Mouse (Mus musculus) embryonic facial prominence, embryonic 14.5 days (tissue): ENCODE measurements at regions not wholly inside any gene's neighbourhood (a gene's known extent, or its start where the extent isn't known, plus 50 kb on each side); places are given as distances from the start of the nearest gene placed in this dataset.
"Not testable (repeated sequence)": the region's sequence is repeated elsewhere in the genome, so short reads cannot be mapped to it uniquely, and the experiment has no call there.

Experiments used
- ATAC-seq: fragments of 200-750 bp; cut with Nextera tagmentation; 2 replicates; pipeline ENCODE4 v1.8.0; 2017; ENCODE audit warnings: low read depth, moderate number of reproducible peaks, moderate TSS enrichment
- DNase-seq: peaks from one replicate; pipeline ENCODE4 v3.0.0-alpha.2; 2015; ENCODE audit warnings: low spot score
- H3K27ac ChIP-seq: fragments of 300-500 bp; sonication (generic); replicated peaks from 2 replicates; pipeline ENCODE4 v1.5.1; 2014; ENCODE audit warnings: low read depth, mild to moderate bottlenecking, low read length, moderate library complexity
- H3K27me3 ChIP-seq: fragments of 300-500 bp; sonication (generic); replicated peaks from 2 replicates; pipeline ENCODE4 v1.6.1; 2014; ENCODE audit warnings: low read length; ENCODE audit not compliant: control insufficient read depth, insufficient read depth
- H3K36me3 ChIP-seq: fragments of 300-500 bp; sonication (generic); 2 replicates; pipeline ENCODE4 v1.6.1; 2014; ENCODE audit warnings: low read length, mixed read lengths; ENCODE audit not compliant: control insufficient read depth, insufficient read depth
- H3K4me1 ChIP-seq: fragments of 300-500 bp; sonication (generic); 2 replicates; pipeline ENCODE4 v1.6.1; 2014; ENCODE audit warnings: antibody characterized with exemption, low read length; ENCODE audit not compliant: control insufficient read depth, insufficient read depth
- H3K4me2 ChIP-seq: fragments of 300-500 bp; sonication (generic); 2 replicates; pipeline ENCODE4 v1.6.1; 2014; ENCODE audit warnings: low read depth, mild to moderate bottlenecking, low read length, moderate library complexity, mixed read lengths
- H3K4me3 ChIP-seq: fragments of 300-500 bp; sonication (generic); 2 replicates; pipeline ENCODE4 v1.5.1; 2014; ENCODE audit warnings: low read depth, mild to moderate bottlenecking, low read length
- H3K9ac ChIP-seq: fragments of 300-500 bp; sonication (generic); 2 replicates; pipeline ENCODE4 v1.6.1; 2014; ENCODE audit warnings: low read depth, mild to moderate bottlenecking, low read length, moderate library complexity, mixed read lengths
- H3K9me3 ChIP-seq: fragments of 300-500 bp; sonication (generic); 2 replicates; pipeline ENCODE4 v1.6.1; 2016; ENCODE audit warnings: low read length; ENCODE audit not compliant: control insufficient read depth
- WGBS: fragments of 180-500 bp; shearing (Covaris S2); extraction: QIAGEN DNeasy Blood & Tissue Kit; methylation state at CpG from one replicate; pipeline ENCODE4 v1.1.7; 2014; 5-methylcytosine and 5-hydroxymethylcytosine counted together

GRCm38 (mm10) chr13:102011965-102012364, 243.9 kb upstream of the Pik3r1 start:
- ATAC-seq (no peak), DNase-seq (no peak)
- no peak overlapping the region for H3K9ac ChIP-seq
- H3K4me3 ChIP-seq: no peak overlapping the region
- H3K4me1 ChIP-seq: no peaks in the 10 kb centered on the region
- no peak overlapping the region for H3K4me2 ChIP-seq
- no peaks in the 10 kb centered on the region for H3K36me3 ChIP-seq
- H3K27me3 ChIP-seq: no peaks in the 10 kb centered on the region
- H3K27ac ChIP-seq: no peak overlapping the region
- 70% methylated on average over 2 of the region's 2 CpGs for WGBS
- H3K9me3 ChIP-seq: no peaks in the 10 kb centered on the region

GRCm38 (mm10) chr13:102014514-102014913, 246.5 kb upstream of the Pik3r1 start:
- Histone ChIP-seq H3K36me3 (no peaks in the 10 kb centered on the region), H3K4me3 (no peak overlapping the region), H3K4me2 (no peak overlapping the region), H3K27ac (no peak overlapping the region), H3K4me1 (no peaks in the 10 kb centered on the region), H3K9me3 (no peaks in the 10 kb centered on the region), H3K9ac (no peak overlapping the region), H3K27me3 (no peaks in the 10 kb centered on the region)
- DNase-seq (no peak), ATAC-seq (no peak)
- 75% methylated on average over 2 of the region's 2 CpGs for WGBS

DNA sequence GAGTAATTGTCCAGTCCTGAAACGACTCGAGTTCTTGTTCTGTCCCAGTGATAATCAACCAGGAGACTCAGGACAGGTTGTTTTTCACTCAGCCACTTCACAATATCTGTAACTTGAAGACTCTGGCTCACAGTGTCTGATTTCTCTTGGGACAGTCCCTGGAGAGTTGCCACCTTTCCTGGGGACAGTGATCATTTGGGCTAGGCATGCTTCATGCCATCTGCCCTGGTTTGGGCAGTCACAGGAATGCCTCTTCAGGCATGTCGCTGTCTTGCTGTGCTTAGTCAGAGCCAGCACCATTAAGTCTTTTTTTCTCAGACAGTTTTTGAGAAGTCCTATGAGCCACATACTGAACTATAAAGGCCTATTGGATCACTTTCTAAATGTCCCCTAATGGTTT, 246.9 kb upstream of the Pik3r1 start:
- H3K9ac ChIP-seq: no peak overlapping the region
- WGBS: 79% methylated on average over 3 of the region's 3 CpGs
- no peak overlapping the region for H3K27ac ChIP-seq
- no peak overlapping the region for H3K4me2 ChIP-seq
- no peak overlapping the region for H3K4me3 ChIP-seq
- H3K36me3 ChIP-seq: no peaks in the 10 kb centered on the region
- DNase-seq (no peak), ATAC-seq (no peak)
- no peaks in the 10 kb centered on the region for H3K27me3 ChIP-seq
- H3K4me1 ChIP-seq: no peaks in the 10 kb centered on the region
- no peaks in the 10 kb centered on the region for H3K9me3 ChIP-seq

DNA sequence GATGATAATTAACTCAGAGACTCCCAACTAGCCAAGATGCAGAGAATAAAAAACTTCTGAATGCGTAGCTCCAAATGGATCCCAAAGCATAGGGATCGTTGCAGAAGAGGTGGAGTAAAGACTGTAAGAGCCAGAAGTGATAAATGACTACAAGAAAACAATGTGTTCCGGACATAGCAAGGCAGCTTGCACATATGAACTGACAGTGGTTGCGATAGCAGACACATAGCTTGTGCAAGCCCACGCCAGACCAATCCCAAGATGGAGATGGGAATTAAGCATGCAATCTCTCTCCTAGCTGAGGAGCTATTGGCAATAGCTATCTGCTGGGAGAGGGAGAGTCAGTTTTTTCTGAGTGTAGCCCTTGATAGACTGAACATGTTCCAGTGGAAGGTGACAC, 248.5 kb upstream of the Pik3r1 start:
- H3K4me1 ChIP-seq: no peaks in the 10 kb centered on the region
- WGBS: 91% methylated on average over 5 of the region's 5 CpGs
- no peak overlapping the region for H3K9ac ChIP-seq
- no peaks in the 10 kb centered on the region for H3K27me3 ChIP-seq
- no peaks in the 10 kb centered on the region for H3K36me3 ChIP-seq
- no peak overlapping the region for H3K4me2 ChIP-seq
- H3K27ac ChIP-seq: no peak overlapping the region
- no peaks in the 10 kb centered on the region for H3K9me3 ChIP-seq
- H3K4me3 ChIP-seq: no peak overlapping the region
- ATAC-seq: no peak
- no peak for DNase-seq

GRCm38 (mm10) chr13:102022273-102022672, 254.3 kb upstream of the Pik3r1 start:
- H3K4me3 ChIP-seq: no peak overlapping the region
- 48% methylated on average over 1 of the region's 1 CpGs for WGBS
- H3K27ac ChIP-seq: no peak overlapping the region
- H3K4me1 ChIP-seq: no peaks in the 10 kb centered on the region
- no peaks in the 10 kb centered on the region for H3K27me3 ChIP-seq
- DNase-seq (no peak), ATAC-seq (no peak)
- H3K4me2 ChIP-seq: no peak overlapping the region
- H3K9me3 ChIP-seq: no peaks in the 10 kb centered on the region
- no peaks in the 10 kb centered on the region for H3K36me3 ChIP-seq
- H3K9ac ChIP-seq: no peak overlapping the region

DNA sequence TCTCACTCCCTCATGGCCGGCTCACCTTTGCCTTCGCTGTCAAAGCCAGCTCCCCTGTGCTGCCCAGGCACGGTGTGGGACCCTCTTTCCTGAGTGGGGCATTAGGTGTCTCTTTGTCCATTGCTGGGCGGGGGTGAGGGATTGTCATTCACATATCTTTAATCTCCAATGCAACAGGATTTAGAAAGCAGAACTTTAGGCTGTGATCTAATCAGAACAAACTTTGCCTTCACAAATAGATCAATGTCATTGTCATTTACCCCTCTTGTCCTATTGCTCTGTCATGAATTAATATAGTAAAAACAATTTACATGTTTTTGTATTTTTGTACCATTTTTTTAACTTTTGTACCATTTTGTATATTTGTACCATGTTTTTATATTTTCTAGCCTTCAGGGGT, 254.7 kb upstream of the Pik3r1 start:
- Histone ChIP-seq H3K27me3 (no peaks in the 10 kb centered on the region), H3K4me3 (no peak overlapping the region), H3K4me2 (no peak overlapping the region), H3K27ac (no peak overlapping the region), H3K4me1 (peaks cover 1% of the 10 kb centered on the region; the same call in 1 of the 2 replicates), H3K9me3 (no peaks in the 10 kb centered on the region), H3K36me3 (no peaks in the 10 kb centered on the region), H3K9ac (no peak overlapping the region)
- ATAC-seq (no peak), DNase-seq (no peak)
- 76% methylated on average over 4 of the region's 4 CpGs for WGBS

GRCm38 (mm10) chr13:102023624-102024023, 255.6 kb upstream of the Pik3r1 start:
- ATAC-seq: no peak
- no peak overlapping the region for H3K27ac ChIP-seq
- 97% methylated on average over 1 of the region's 1 CpGs for WGBS

GRCm38 (mm10) chr13:102025138-102025537, 257.1 kb upstream of the Pik3r1 start:
- Histone ChIP-seq H3K4me1 (peaks cover 3% of the 10 kb centered on the region; the same call in 1 of the 2 replicates), H3K36me3 (no peaks in the 10 kb centered on the region), H3K4me3 (no peak overlapping the region), H3K27me3 (no peaks in the 10 kb centered on the region), H3K4me2 (no peak overlapping the region), H3K9ac (no peak overlapping the region), H3K9me3 (no peaks in the 10 kb centered on the region), H3K27ac (no peak overlapping the region)
- ATAC-seq (no peak), DNase-seq (no peak)
- 81% methylated on average over 3 of the region's 3 CpGs for WGBS

More at GRCm38 (mm10) chr13:102023624-102024023, 255.6 kb upstream of the Pik3r1 start:
- no peak overlapping the region for H3K9ac ChIP-seq
- H3K27me3 ChIP-seq: no peaks in the 10 kb centered on the region
- H3K9me3 ChIP-seq: no peaks in the 10 kb centered on the region
- DNase-seq: no peak
- H3K4me1 ChIP-seq: peaks cover 3% of the 10 kb centered on the region; the same call in 1 of the 2 replicates
- H3K4me3 ChIP-seq: no peak overlapping the region
- no peaks in the 10 kb centered on the region for H3K36me3 ChIP-seq
- no peak overlapping the region for H3K4me2 ChIP-seq

DNA sequence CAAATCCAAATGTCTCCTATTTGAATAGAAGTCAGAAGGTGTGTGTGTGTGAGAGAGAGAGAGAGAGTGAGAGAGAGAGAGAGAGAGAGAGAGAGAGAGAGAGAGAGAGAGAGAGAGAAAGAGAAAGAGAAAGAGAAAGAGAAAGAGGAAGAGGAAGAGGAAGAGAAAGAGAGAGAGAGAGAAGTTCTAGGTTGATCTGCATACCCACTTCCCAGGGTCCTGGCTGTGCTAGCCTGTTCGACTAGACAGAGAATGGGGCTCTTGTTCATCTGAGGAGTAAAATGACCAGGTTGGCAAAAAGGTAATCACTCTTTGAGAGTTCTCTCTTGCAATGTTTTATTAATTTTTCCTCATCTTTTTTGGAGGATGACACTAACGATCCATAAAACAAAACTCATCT, 257.5 kb upstream of the Pik3r1 start:
- DNase-seq, H3K4me3 ChIP-seq, H3K9me3 ChIP-seq, ATAC-seq, H3K27ac ChIP-seq, H3K9ac ChIP-seq, H3K4me2 ChIP-seq, H3K4me1 ChIP-seq, H3K27me3 ChIP-seq, H3K36me3 ChIP-seq: not testable (repeated sequence)
- WGBS: 83% methylated on average over 2 of the region's 2 CpGs
